Mouse (Mus musculus): ENCODE measurements around the gene Tpgs1. TPM values are rescaled to one million over a fixed set of nuclear protein-coding genes. Genes with fewer than 3 reads are reported as not detected.

Tpgs1 gene
- total RNA-seq, 2 experiments from 2014 or later = 21.2 to 21.6 TPM

GRCm38 (mm10) chr10:79666493-79666892 lies 2.7 kb upstream of the Tpgs1 start:
- no peak for DNase-seq (ENCODE audit: low spot score in 2 of 2)

GRCm38 (mm10) chr10:79668076-79668475 lies 1.1 kb upstream of the Tpgs1 start:
- no peak for DNase-seq (ENCODE audit: low spot score in 2 of 2)

GRCm38 (mm10) chr10:79669576-79670057 lies 448 bp downstream of the Tpgs1 start:
- DNase-seq (ENCODE audit: low spot score in 2 of 2) = peak in 1 of 2 experiments; percentile 78

GRCm38 (mm10) chr10:79670071-79670888 lies 1.1 kb downstream of the Tpgs1 start:
- no peak for DNase-seq (ENCODE audit: low spot score in 2 of 2)

GRCm38 (mm10) chr10:79671396-79672087 lies 2.4 kb downstream of the Tpgs1 start:
- no peak for DNase-seq (ENCODE audit: low spot score in 2 of 2)

GRCm38 (mm10) chr10:79672088-79672455 lies 2.9 kb downstream of the Tpgs1 start:
- peak in 1 of 2 experiments; percentile 9 for DNase-seq (ENCODE audit: low spot score in 2 of 2)

- DNase-seq (ENCODE audit: low spot score in 2 of 2) = no peak
These were observed 3.9 kb downstream of the Tpgs1 start for GRCm38 (mm10) chr10:79673054-79673453.

GRCm38 (mm10) chr10:79675346-79676035 lies 6.3 kb downstream of the Tpgs1 start:
- no peak for DNase-seq (ENCODE audit: low spot score in 2 of 2)

GRCm38 (mm10) chr10:79680606-79681495 lies 11.7 kb downstream of the Tpgs1 start:
- DNase-seq (ENCODE audit: low spot score in 2 of 2) = no peak

- peak; percentile 98 to 99 for DNase-seq (ENCODE audit: low spot score in 2 of 2)
These were observed 12.5 kb downstream of the Tpgs1 start, which contains the start of gene Cdc34 for GRCm38 (mm10) chr10:79681591-79682245. Gene Cdc34 (plus strand): TSS chr10:79682195.

- DNase-seq (ENCODE audit: low spot score in 2 of 2) = no peak
These were observed 13.4 kb downstream of the Tpgs1 start for GRCm38 (mm10) chr10:79682551-79682915.

GRCm38 (mm10) chr10:79682916-79683582 lies 13.9 kb downstream of the Tpgs1 start:
- DNase-seq (ENCODE audit: low spot score in 2 of 2) = peak in 1 of 2 experiments; percentile 63

- DNase-seq (ENCODE audit: low spot score in 2 of 2) = no peak
These were observed 14.8 kb downstream of the Tpgs1 start for GRCm38 (mm10) chr10:79683726-79684640.

GRCm38 (mm10) chr10:79684770-79685600 lies 15.8 kb downstream of the Tpgs1 start:
- DNase-seq (ENCODE audit: low spot score in 2 of 2) = no peak

- DNase-seq (ENCODE audit: low spot score in 2 of 2) = no peak
These were observed 17.1 kb downstream of the Tpgs1 start for GRCm38 (mm10) chr10:79686219-79686618.

GRCm38 (mm10) chr10:79686691-79687090 lies 17.5 kb downstream of the Tpgs1 start:
- DNase-seq (ENCODE audit: low spot score in 2 of 2) = no peak

GRCm38 (mm10) chr10:79687513-79687912 lies 18.3 kb downstream of the Tpgs1 start:
- no peak for DNase-seq (ENCODE audit: low spot score in 2 of 2)

- no peak for DNase-seq (ENCODE audit: low spot score in 2 of 2)
These were observed 19.6 kb downstream of the Tpgs1 start, which contains the start of gene Gzmm for GRCm38 (mm10) chr10:79688720-79689119. Gene Gzmm (plus strand): TSS chr10:79689020.
